Mouse (Mus musculus) erythroblast, embryonic 14.5 days (primary cell): Measurements from ENCODE around the gene Gm11639. TPM values are rescaled to one million over a fixed set of nuclear protein-coding genes. Genes with fewer than 3 reads are reported as not detected.
A peak's percentile ranks its signal among the peaks of the same experiment; 100 is the strongest.

ENCODE experiments used
- H3K27me3 ChIP-seq: 2 replicates; pipeline ENCODE4 v1.6.1; 2012; ENCODE audit warnings: inconsistent platforms; ENCODE audit not compliant: control insufficient read depth
- H3K36me3 ChIP-seq: 2 replicates; pipeline ENCODE4 v1.6.1; 2012; ENCODE audit warnings: mild to moderate bottlenecking, inconsistent platforms; ENCODE audit not compliant: control insufficient read depth
- H3K4me1 ChIP-seq: 2 replicates; pipeline ENCODE4 v1.6.1; 2012; ENCODE audit warnings: inconsistent platforms; ENCODE audit not compliant: control insufficient read depth
- H3K4me3 ChIP-seq: replicated peaks from 2 replicates; pipeline ENCODE3; 2012; ENCODE audit warnings: moderate library complexity, mild to moderate bottlenecking, inconsistent platforms
- H3K9me3 ChIP-seq: 2 replicates; pipeline ENCODE4 v1.6.1; 2012; ENCODE audit warnings: low read length, inconsistent platforms, mixed read lengths; ENCODE audit not compliant: control insufficient read depth
- GATA1 ChIP-seq: IDR thresholded peaks from 2 replicates; pipeline ENCODE4 v1.6.1; 2012; ENCODE audit warnings: low read length, inconsistent platforms, mixed read lengths
- TAL1 ChIP-seq: IDR thresholded peaks from 3 replicates; pipeline ENCODE4 v1.6.1; 2012; ENCODE audit warnings: low read length, inconsistent platforms, mixed read lengths
- polyA plus RNA-seq: library from polyadenylated mRNA; stranded (reverse); fragments of >175 nt; gene quantifications from 2 replicates; pipeline ENCODE4 v1.2.3, GENCODE M21; 2012

The Gm11639 gene
- polyA plus RNA-seq, 1 experiment, result not detected

DNA sequence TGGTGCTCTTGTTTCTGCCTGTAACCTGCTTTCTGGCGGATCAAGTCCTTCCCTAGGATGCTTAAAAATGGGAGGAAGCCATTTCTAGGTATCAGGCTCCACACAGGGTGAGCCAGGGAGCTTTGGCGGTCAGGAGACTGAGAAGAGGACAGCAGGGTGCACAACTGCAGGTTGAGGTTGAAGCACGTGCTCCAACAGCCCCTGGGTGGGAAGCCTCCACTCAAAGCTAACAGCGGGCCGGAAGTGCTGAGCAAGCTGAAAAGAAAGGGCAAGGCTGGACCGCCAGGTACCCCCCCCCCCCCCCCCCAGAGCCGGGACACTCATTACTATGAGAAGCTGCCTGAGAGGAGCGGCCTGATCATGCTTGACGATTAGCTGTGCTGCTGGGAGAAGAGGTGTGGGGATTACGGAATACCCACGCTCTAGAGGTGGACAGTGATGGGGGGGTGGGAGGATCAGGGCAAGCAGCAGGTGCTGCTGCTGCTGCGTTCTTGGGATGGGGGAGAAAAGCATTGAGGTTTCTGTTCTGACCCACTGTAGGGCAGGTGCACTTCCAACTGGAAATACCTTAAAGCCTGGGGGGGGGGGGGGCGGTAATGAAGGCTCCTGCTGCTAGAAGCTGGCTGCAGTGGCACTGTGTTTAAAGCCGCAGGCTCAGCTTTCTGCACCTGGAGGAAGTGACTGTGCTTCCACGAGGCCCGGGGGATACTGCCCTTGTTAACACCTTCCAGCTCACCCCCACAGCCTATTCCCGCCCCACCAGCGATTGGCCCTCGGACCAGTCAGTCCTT, 465.9 kb downstream of the Gm11639 start:
- H3K4me3 ChIP-seq, result peak overlapping the region; percentile 44
- no peak for TF ChIP-seq TAL1
- no peak for TF ChIP-seq GATA1
- H3K4me1 ChIP-seq, result peaks cover 77% of the 10 kb centered on the region
- H3K9me3 ChIP-seq, result no peaks in the 10 kb centered on the region
- H3K27me3 ChIP-seq, result no peaks in the 10 kb centered on the region
- H3K36me3 ChIP-seq, result peaks cover 5% of the 10 kb centered on the region; the same call in 1 of the 2 replicates

DNA sequence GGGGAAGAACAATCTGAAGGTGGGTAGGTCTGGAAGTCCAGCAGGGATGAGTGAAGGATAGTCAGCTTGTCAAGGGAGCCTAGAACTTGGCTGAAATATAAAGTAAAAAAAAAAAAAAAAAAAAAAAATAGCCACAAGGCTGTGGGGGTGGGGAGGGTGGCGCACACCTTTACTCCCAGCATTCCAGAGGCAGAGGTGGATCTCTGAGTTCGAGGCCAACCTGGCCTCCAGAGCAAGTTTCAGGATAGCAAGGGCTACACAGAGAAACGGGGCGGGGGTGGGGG, 466.5 kb downstream of the Gm11639 start:
- peak overlapping the region; percentile 44 for H3K4me3 ChIP-seq
- no peaks in the 10 kb centered on the region for H3K27me3 ChIP-seq
- H3K4me1 ChIP-seq, result peaks cover 82% of the 10 kb centered on the region
- TF ChIP-seq GATA1 (no peak), TAL1 (no peak)
- no peaks in the 10 kb centered on the region for H3K9me3 ChIP-seq
- H3K36me3 ChIP-seq, result peaks cover 5% of the 10 kb centered on the region; the same call in 1 of the 2 replicates

DNA sequence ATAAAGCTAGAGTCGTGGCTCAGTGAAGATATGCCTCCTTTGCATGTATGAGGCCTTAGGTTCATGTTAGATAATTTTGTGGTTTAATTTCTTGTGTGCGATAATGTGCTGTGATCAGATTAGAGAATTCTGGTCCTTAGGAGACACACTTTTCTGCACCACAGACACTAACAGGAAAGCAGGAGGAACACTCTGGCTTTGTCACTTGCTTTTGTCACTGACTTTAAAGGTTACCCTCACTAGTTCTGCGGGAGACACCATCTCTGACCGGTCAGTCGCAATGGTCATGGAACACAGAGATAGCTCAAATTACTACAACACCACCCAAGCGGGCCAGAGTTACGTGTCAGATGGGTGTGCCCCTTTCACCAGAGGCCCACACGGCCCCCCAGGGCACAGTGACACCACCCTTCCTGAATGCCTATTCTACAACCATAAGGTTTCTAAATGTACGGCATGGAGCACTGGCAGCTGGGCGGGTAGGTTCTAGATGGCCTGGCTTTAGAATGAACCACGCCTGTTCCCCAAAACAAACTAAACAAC, 466.9 kb downstream of the Gm11639 start:
- no peaks in the 10 kb centered on the region for H3K27me3 ChIP-seq
- peak; percentile 87 for TF ChIP-seq GATA1
- no peak for TF ChIP-seq TAL1
- peaks cover 84% of the 10 kb centered on the region for H3K4me1 ChIP-seq
- peaks cover 5% of the 10 kb centered on the region; the same call in 1 of the 2 replicates for H3K36me3 ChIP-seq
- peak overlapping the region; percentile 60 for H3K4me3 ChIP-seq
- H3K9me3 ChIP-seq, result no peaks in the 10 kb centered on the region

DNA sequence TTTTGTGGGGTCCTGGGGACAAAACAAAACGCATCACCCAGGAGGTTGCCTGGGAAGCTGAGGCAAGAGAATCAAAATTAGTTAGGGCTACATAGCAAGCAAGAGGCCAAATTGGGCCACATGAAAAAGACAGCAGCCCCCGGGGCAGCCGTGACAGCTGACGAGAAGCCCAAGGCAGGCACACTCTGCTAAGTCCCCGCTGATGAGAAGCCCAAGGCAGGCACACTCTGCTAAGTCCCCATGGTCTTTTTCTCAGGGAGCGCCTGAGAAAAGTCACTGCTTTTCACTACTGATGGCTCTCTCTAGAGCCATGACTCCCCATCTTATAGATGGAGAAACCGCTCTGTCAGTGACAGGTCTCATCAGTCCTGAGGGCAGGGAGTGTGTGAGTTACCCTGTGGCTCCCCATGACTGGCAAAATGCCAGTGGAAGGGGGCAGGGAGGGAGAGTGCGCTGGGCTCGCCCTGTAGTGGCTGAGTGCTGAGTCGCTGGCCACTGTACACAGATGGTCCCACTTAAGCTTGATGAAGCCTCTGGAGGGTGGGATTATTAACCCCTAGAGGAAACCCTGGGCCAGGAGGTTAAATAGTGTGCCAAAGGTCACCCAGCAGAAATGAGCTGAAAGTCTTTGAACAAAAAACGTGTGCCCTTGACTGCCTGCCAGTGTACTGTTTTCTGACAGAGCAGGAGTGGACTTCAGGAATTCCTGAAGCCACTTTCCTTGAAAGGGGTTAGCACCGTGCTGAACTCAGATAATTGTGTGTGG, 467.7 kb downstream of the Gm11639 start:
- Histone ChIP-seq H3K4me3 (peak overlapping the region; percentile 60), H3K9me3 (no peaks in the 10 kb centered on the region), H3K36me3 (peaks cover 5% of the 10 kb centered on the region; the same call in 1 of the 2 replicates), H3K27me3 (no peaks in the 10 kb centered on the region), H3K4me1 (peaks cover 92% of the 10 kb centered on the region)
- TF ChIP-seq TAL1, result no peak
- no peak for TF ChIP-seq GATA1

DNA sequence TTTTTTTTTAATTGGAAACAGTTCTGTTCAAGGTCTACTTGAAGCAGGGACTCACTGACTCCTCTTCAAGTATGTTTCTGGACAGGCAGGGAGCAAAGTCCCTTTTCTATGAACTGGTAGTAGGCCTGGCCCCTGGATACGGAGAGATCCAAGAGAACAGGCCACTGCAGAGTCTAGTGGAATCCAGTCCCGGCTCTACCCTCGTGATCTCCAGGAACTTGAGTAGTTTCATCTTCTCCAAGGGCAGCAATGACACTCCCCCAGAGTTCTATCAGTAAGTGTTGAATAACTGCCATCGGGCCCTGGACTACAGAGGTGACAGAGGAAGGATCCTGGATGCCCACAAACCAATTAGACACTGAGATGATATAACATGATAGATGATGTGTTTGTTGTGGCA, 470.4 kb downstream of the Gm11639 start:
- H3K27me3 ChIP-seq, result no peaks in the 10 kb centered on the region
- peaks cover 90% of the 10 kb centered on the region for H3K4me1 ChIP-seq
- peaks cover 5% of the 10 kb centered on the region; the same call in 1 of the 2 replicates for H3K36me3 ChIP-seq
- H3K9me3 ChIP-seq, result no peaks in the 10 kb centered on the region
- H3K4me3 ChIP-seq, result no peak overlapping the region
- TF ChIP-seq GATA1 (no peak), TAL1 (no peak)

DNA sequence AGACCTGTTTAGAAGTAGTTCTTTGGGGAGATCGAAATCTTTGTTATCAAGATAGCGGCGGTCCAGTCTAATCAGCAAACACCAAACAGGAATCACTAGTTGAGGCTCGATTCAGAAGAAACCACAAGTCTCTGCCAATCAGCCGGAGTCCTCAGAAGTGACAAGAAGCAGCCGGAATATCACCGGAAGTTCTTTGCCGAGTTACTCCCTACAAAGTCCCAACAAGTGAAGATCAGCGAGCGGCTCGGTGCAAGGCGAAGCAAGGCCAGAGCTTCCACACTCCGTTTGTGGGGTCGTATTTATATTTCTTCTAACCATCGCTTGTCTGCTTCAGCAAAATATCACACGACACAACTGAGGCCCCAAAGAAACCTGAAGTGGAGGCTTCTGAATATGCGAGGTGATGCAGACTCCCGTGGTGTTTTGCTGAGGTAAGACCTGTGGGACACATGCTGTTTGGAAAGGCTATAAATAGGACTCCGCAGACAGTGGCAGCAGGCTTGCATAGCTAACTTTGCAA, 471.3 kb downstream of the Gm11639 start:
- H3K4me1 ChIP-seq, result peaks cover 83% of the 10 kb centered on the region
- no peak for TF ChIP-seq TAL1
- no peak for TF ChIP-seq GATA1
- no peaks in the 10 kb centered on the region for H3K9me3 ChIP-seq
- peaks cover 10% of the 10 kb centered on the region for H3K36me3 ChIP-seq
- peak overlapping the region; percentile 62 for H3K4me3 ChIP-seq
- no peaks in the 10 kb centered on the region for H3K27me3 ChIP-seq

DNA sequence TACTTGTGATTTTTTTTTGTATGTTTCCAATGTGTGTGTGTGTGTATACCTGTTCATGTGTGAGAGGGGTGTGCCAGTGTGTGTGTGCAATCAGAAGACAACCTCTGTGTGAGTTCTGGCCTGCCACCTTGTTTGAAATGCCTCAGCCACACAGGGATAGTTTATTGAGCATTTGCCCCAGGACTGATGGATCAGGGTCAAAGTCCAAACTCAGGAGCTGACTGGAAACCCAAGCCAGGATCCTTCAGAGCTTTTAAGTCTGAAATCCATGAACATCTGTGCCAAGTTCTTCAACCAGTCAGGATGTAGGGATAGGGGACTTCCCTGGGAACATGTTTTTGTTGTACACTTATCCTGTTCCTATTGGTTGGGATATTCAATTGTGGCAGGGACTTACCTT, 472.5 kb downstream of the Gm11639 start:
- Histone ChIP-seq H3K4me1 (peaks cover 72% of the 10 kb centered on the region), H3K9me3 (no peaks in the 10 kb centered on the region; the same call in 1 of the 2 replicates), H3K4me3 (peak overlapping the region; percentile 62), H3K27me3 (peaks cover 5% of the 10 kb centered on the region), H3K36me3 (peaks cover 14% of the 10 kb centered on the region)
- TF ChIP-seq GATA1 (no peak), TAL1 (no peak)

DNA sequence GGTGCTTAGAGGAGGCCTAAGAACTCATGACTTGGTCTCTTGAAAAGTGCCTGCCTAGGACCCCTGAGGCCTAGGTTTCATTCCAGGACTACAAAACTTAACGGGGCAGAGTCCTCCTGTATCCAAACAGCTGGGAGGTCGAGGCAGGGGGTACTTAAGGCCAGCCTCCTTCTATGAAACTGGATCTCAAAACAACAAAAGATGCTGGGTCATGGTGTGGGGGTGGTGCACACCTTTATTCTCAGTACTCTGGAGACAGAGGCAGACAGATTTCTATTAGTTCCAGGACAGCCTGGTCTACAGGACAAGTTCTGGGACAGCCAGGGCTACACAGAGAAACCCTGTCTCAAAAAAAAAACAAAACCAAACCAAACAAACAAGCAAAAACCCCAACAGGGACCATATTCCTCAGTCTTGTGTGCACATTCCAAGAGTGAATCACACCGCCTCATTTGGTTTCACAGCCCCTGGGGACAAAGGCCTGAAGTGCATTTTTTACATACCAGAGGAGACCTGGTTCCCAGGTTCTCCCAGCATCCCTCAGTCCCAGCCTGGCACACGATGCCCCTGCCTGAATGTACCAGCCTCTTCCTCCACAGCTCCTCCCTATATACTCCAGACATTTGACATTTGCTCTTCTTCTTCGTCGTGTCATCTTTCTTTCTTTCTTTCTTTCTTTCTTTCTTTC, 474.3 kb downstream of the Gm11639 start:
- peaks cover 15% of the 10 kb centered on the region for H3K27me3 ChIP-seq
- H3K9me3 ChIP-seq, result peaks cover 5% of the 10 kb centered on the region
- peaks cover 54% of the 10 kb centered on the region for H3K4me1 ChIP-seq
- peaks cover 14% of the 10 kb centered on the region for H3K36me3 ChIP-seq
- H3K4me3 ChIP-seq, result no peak overlapping the region
- TF ChIP-seq TAL1 (no peak), GATA1 (no peak)
